Mouse (Mus musculus) activated CD4-positive, CD25-positive, alpha-beta regulatory T cell (primary cell): ENCODE data around the gene Ntsr2. TPM values are rescaled to one million over a fixed set of nuclear protein-coding genes. Genes with fewer than 3 reads are reported as not detected.

Experiments used
- polyA plus RNA-seq, 2 experiments: library from polyadenylated mRNA; unstranded; fragments of 100-300 nt; shearing (Covaris generic); gene quantifications; one replicate each; pipeline ENCODE4 v1.2.1; 2017

Ntsr2 gene
- polyA plus RNA-seq = not detected

DNA sequence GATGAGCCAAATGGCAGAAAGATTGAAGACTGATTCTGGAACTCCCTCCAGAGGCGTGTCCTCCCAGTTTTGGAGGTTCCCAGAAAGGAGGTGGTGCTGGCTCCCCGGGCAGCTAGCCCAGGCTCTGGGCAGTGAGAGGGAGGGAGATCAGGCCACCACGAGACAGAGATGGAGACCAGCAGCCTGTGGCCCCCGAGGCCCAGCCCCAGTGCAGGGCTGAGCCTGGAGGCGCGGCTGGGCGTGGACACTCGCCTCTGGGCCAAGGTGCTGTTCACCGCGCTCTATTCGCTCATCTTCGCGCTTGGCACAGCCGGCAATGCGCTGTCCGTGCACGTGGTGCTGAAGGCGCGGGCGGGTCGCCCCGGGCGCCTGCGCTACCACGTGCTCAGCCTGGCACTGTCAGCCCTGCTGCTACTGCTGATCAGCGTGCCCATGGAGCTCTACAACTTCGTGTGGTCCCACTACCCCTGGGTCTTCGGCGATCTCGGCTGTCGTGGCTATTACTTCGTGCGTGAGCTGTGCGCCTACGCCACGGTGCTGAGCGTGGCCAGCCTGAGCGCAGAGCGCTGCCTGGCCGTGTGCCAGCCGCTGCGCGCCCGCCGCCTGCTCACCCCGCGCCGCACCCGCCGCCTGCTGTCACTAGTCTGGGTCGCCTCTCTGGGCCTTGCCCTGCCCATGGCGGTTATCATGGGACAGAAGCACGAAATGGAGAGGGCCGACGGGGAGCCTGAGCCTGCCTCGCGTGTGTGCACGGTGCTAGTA, at the start of gene Ntsr2:
Gene Ntsr2 (plus strand): TSS at position 51 of the 762 bp plus-strand sequence.

GRCm38 (mm10) chr12:16610936-16611335, 42.2 kb upstream of the Ntsr2 start, which contains the start of gene Lpin1:
TSS of gene Lpin1 (minus strand) at chr12:16610966.

Other genes starting within 250 kb of the Ntsr2 start
- 10 to 100 TPM; 14.4 to 18.6 TPM for gene Lpin1, start 42.4 kb upstream of the Ntsr2 start, polyA plus RNA-seq
- under 1 TPM in 1 of 2 experiments, not detected in 1; 0.68 TPM for gene Greb1, start 147.5 kb downstream of the Ntsr2 start, polyA plus RNA-seq
- 10 to 100 TPM; 22.2 to 22.6 TPM for gene E2f6, start 157.6 kb downstream of the Ntsr2 start, polyA plus RNA-seq
- 10 to 100 TPM; 35.4 to 35.6 TPM for gene Rock2, start 241.5 kb downstream of the Ntsr2 start, polyA plus RNA-seq